ENCODE assay signal across 8 mouse cellular contexts in genomic region chr8:110969910-110970770, GRCm38 (mm10). TPM values are rescaled to one million over a fixed set of nuclear protein-coding genes. Genes with fewer than 3 reads are reported as not detected.
DNase-seq lines count a peak whose midpoint lies in the region; ATAC-seq lines count a peak whose summit lies in the region.

No protein-coding gene starts in this region.

- intact Hi-C loops in left cerebral cortex, postnatal 14 days (cut with DNase I), result loop anchor here (5.0 kb wide), 1 partner anchor 48 kb away; no protein-coding TSS in a partner anchor

- DNase-seq in adrenal gland, postnatal 36 days, result peak; percentile 94
- peak; percentile 96 for DNase-seq in embryonic facial prominence, embryonic 11.5 days (ENCODE audit: low spot score)
- peak; percentile 95 to 96 for DNase-seq in left cerebral cortex, postnatal 14 days (ENCODE audit: low spot score in 2 of 2)
- peak; percentile 92 to 93 for DNase-seq in right cerebral cortex, adult 2 months (ENCODE audit: low spot score in 2 of 2)
- DNase-seq in urinary bladder, adult 2 months (ENCODE audit: low spot score), result peak; percentile 76

- no peaks in the 10 kb centered on the region for H3K4me1 ChIP-seq in embryonic facial prominence, embryonic 11.5 days (ENCODE audit: control insufficient read depth, insufficient read depth, low read length)
- peaks cover 12% of the 10 kb centered on the region for H3K4me1 ChIP-seq in intestine, embryonic 16.5 days (ENCODE audit: control insufficient read depth, insufficient read depth, low read length)

- H3K27me3 ChIP-seq in embryonic facial prominence, embryonic 11.5 days (ENCODE audit: control insufficient read depth, insufficient read depth, low read length), result no peaks in the 10 kb centered on the region
- no peaks in the 10 kb centered on the region for H3K27me3 ChIP-seq in intestine, embryonic 16.5 days (replicated peaks; ENCODE audit: control insufficient read depth, insufficient read depth, low read length)

- peak overlapping the region; percentile 53 for H3K9ac ChIP-seq in embryonic facial prominence, embryonic 11.5 days (replicated peaks; ENCODE audit: low read length)
- H3K9ac ChIP-seq in intestine, embryonic 16.5 days (ENCODE audit: low read depth, low read length), result peak overlapping the region; percentile 70

- peak overlapping the region; percentile 38 for H3K4me3 ChIP-seq in embryonic facial prominence, embryonic 11.5 days (ENCODE audit: low read depth, low read length)
- H3K4me3 ChIP-seq in intestine, embryonic 16.5 days (ENCODE audit: low read length), result peak overlapping the region; percentile 52

- peak overlapping the region; percentile 79 for H3K4me2 ChIP-seq in embryonic facial prominence, embryonic 11.5 days (ENCODE audit: low read depth, low read length)
- peak overlapping the region; percentile 82 for H3K4me2 ChIP-seq in intestine, embryonic 16.5 days (ENCODE audit: low read depth, low read length)

- peak; percentile 96 for ATAC-seq in embryonic facial prominence, embryonic 11.5 days (replicated peaks; ENCODE audit: insufficient number of reproducible peaks, low FRiP score, low TSS enrichment, low read depth)
- ATAC-seq in granulocyte monocyte progenitor cell, adult 5-6 weeks (replicated peaks; ENCODE audit: poor library complexity, severe bottlenecking), result peak; percentile 92
- peak; percentile 97 for ATAC-seq in intestine, embryonic 16.5 days
- ATAC-seq in megakaryocyte progenitor cell, adult 5-6 weeks (replicated peaks; ENCODE audit: poor library complexity), result peak; percentile 88

- no peaks in the 10 kb centered on the region for H3K9me3 ChIP-seq in embryonic facial prominence, embryonic 11.5 days (replicated peaks; ENCODE audit: control insufficient read depth, low read length)
- H3K9me3 ChIP-seq in intestine, embryonic 16.5 days (ENCODE audit: control insufficient read depth, low read length), result no peaks in the 10 kb centered on the region

- peaks cover 2% of the 10 kb centered on the region; the same call in 1 of the 2 replicates for H3K36me3 ChIP-seq in embryonic facial prominence, embryonic 11.5 days (replicated peaks; ENCODE audit: control insufficient read depth, insufficient read depth, low read depth, low read length)
- H3K36me3 ChIP-seq in intestine, embryonic 16.5 days (ENCODE audit: control insufficient read depth, insufficient read depth, low read length), result no peaks in the 10 kb centered on the region; the same call in 1 of the 2 replicates

- H3K27ac ChIP-seq in embryonic facial prominence, embryonic 11.5 days (replicated peaks; ENCODE audit: low read depth, low read length), result no peak overlapping the region
- peak overlapping the region; percentile 21; the same call in 1 of the 2 replicates for H3K27ac ChIP-seq in intestine, embryonic 16.5 days (ENCODE audit: low read length)

- WGBS in embryonic facial prominence, embryonic 11.5 days, result 6% methylated on average over 45 of the region's 45 CpGs
- WGBS in intestine, embryonic 16.5 days, result 10% methylated on average over 45 of the region's 45 CpGs

RNA-seq across cellular contexts. Expression of gene Ddx19a, which starts 27.5 kb away (rescaled TPM):
- 10 to 100 TPM; 44.1 to 46.8 TPM for total RNA-seq in adrenal gland, postnatal 36 days (2021)
- 30.9 and 32.6 TPM in 2 replicates for polyA plus RNA-seq in embryonic facial prominence, embryonic 11.5 days (2014; fragmentation: Nextera tagmentation; extraction: Ambion mirVana)
- total RNA-seq in granulocyte monocyte progenitor cell, adult 5-6 weeks (2014; fragmentation: Nextera tagmentation), result 72.5 and 80.3 TPM in 2 replicates
- total RNA-seq in granulocyte monocyte progenitor cell, adult 5-6 weeks (2017), result 40.9 and 43.1 TPM in 2 replicates
- polyA plus RNA-seq in intestine, embryonic 16.5 days (2015; fragmentation: Nextera tagmentation; extraction: Ambion mirVana), result 11.5 and 12.0 TPM in 2 replicates
- 10 to 100 TPM; 31.7 to 32.6 TPM for total RNA-seq in left cerebral cortex, postnatal 14 days (2021)
- 75.2 and 76.8 TPM in 2 replicates for total RNA-seq in megakaryocyte progenitor cell, adult 5-6 weeks (2015)
- 37.4 and 48.8 TPM in 2 replicates for total RNA-seq in megakaryocyte progenitor cell, adult 5-6 weeks (2017)
- polyA plus RNA-seq in urinary bladder, adult 2 months (2012; rRNA removed), result 28.4 and 33.3 TPM in 2 replicates

RNA-seq across cellular contexts. Expression of gene St3gal2, which starts 50.4 kb away (rescaled TPM):
- 10 to 100 TPM; 22.1 to 23.3 TPM for total RNA-seq in adrenal gland, postnatal 36 days (2021)
- 15.1 and 17.4 TPM in 2 replicates for polyA plus RNA-seq in embryonic facial prominence, embryonic 11.5 days (2014; fragmentation: Nextera tagmentation; extraction: Ambion mirVana)
- total RNA-seq in granulocyte monocyte progenitor cell, adult 5-6 weeks (2014; fragmentation: Nextera tagmentation), result 8.3 and 9.4 TPM in 2 replicates
- 3.3 and 4.3 TPM in 2 replicates for total RNA-seq in granulocyte monocyte progenitor cell, adult 5-6 weeks (2017)
- polyA plus RNA-seq in intestine, embryonic 16.5 days (2015; fragmentation: Nextera tagmentation; extraction: Ambion mirVana), result 10.7 and 11.1 TPM in 2 replicates
- total RNA-seq in left cerebral cortex, postnatal 14 days (2021), result 10 to 100 TPM; 84.6 to 88.4 TPM
- 5.8 and 6.5 TPM in 2 replicates for total RNA-seq in megakaryocyte progenitor cell, adult 5-6 weeks (2015)
- total RNA-seq in megakaryocyte progenitor cell, adult 5-6 weeks (2017), result 4.3 and 6.9 TPM in 2 replicates
- 20.2 and 25.4 TPM in 2 replicates for polyA plus RNA-seq in urinary bladder, adult 2 months (2012; rRNA removed)
